Mouse (Mus musculus) testis, postnatal 10 days (tissue): ENCODE results near the gene Amdhd2.
A peak's percentile ranks its signal among the peaks of the same experiment; 100 is the strongest.

Source experiments
- DNase-seq: peaks from one replicate; pipeline ENCODE4 v3.0.0; 2021; ENCODE audit warnings: low spot score

Gene Amdhd2

DNA sequence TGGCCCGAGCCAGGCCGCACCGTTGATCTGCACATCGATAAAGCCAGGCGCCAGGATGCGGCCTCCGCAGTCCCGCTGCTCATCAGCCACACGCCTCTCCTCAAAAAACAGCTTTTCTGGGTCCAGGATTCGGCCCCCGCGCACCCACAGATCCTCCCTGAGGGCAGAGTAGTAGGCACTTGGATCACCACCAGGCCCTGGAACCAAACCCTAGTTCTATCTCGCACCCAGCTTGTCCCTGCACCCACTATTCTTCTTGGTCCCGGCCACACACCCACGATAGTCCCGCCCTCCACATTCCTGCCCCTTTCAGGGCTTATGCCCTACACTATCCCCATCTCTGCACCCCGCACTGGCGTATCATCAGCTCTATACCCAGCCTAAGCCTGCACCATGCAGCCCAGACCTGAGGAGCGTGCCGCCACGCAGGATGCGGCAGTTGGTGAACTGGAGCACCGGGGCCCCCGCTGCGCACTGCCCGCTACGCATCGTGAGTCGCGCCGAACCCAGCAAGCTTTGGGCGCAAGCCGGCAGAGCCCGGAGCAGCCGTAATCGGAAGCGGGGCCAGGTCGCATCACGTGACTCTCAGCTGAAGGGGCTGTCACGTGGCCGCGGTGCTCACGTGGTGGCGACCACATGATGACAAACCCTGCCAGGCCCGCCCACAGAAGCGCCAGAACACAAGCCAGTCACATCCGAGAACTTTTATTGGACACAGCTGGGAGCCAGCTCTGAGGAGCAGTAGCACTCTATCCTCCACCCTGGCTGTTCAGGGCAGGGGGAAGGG is at the start of gene Amdhd2:
TSS of gene Amdhd2 (minus strand) at position 591 of the 787 bp plus-strand sequence.
- peak; percentile 98 for DNase-seq

DNA sequence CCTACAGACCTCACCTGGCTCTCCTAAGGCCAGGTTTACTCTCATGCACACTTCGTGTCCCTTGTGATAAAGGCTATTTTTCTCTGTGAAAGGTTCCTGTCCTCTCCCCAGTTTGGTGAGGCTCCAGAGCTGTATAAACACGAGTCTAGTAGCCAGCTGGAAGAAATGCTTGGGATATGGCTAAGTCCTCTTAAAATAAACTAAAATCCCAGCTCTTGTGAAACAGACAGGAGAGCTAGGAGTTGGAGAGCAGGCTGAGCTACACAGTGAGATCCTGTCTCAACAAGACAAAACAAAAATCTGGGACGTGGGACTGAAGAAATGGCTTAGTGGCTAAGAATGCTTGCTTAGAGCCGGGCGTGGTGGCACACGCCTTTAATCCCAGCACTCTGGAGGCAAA is 49.6 kb upstream of the Amdhd2 start:
- no peak for DNase-seq

DNA sequence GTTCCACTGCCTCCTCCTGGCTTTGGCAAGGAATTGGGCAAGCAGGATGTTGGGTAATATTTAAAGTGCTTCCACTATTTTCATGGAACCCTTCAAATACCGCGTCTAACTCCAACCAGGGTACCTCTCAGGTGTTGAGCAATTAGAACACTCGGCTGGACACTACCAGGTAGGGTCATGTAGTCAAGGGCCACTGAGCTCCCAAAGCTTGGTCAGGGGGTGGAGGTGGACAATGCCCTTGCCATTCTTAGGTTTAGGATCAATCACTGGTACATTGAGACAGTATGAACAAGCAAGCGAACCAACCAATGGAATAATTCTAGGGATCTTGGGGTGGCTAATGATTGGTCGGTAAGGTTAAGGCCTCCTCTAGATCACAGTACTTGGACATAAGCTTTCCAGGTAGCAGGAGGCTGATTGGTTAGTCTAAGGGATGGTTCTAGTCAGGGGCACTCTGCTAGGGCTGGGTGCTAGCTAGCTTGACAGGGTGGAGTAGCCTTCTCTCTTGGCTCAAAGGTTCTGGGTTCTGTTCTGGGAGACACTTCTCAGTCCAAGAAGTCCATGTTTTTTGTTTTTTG is 49.0 kb upstream of the Amdhd2 start:
- no peak for DNase-seq

DNA sequence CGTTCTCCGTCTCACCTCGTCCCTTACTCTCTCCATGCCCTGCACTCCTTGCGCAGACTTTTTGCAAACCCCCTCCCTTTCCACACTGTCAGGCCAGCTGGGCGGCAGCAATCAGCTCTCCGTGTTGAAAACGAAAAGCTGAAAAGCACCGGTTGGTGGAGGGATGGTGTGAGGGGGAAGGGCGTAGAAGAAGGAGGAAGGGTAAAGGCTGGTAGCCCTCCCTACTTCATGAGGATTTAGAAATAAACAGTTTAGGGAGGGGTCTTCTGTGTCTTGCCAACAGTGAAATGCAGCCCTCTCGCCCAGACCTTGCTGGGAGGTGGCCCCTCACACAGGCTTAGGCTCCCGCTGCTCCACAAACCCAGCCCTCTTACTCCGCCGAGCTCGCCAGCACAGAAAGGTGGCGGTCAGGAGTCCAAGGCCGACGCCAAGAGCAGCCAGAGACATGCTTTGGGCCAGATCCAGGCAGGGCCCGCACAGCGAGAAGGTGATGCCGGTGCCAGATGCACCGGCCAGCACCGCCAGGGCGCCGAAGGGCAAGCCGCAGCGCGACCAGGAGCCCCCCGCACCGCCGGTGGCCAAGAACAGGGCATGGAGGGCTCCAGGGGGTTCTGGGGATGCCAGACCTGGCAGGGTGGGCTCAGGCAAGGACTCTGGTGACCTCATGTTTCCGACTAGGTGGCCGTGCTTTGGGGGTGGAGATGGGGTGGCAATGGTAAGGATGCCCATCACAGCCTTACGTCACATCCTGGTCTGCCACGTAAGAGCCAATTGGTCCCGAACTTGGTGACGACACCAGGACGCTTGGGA is 48.3 kb upstream of the Amdhd2 start:
- DNase-seq = peak; percentile 72

DNA sequence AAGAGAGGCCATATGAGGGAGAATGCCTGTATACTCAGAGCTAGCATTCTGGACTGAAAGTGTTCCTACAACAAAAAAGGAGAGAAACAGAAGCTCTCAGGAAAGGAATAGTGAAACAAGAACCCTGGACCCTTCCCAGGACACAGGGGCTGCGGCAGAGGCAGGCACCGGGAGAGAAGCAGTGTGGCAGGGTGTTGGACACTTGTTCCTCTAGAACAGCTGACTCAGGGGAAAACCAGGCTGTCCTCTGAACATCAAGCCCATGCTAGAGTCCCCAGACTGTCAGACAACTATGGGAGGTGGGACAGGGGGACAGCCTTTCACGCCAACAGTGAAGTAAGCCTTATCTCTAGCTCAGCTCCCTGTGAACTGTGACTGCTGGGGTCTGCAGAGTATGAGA is 47.0 kb upstream of the Amdhd2 start:
- DNase-seq = no peak

DNA sequence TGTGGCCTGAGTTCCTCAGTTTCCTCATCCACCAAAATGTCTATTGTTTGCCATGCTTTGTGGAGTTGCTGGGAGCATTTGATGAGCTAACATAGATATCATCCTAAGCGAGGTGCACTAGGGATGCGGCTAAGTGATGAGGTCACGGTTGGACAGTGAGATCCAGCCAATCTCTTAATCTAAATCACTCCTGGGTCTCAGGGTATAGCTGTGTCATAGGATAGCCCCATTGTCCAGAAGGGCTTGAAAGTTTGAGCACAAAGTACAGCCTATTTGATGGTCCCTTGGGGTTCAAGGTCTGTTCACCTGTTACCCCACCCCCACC is 46.3 kb upstream of the Amdhd2 start:
- no peak for DNase-seq

DNA sequence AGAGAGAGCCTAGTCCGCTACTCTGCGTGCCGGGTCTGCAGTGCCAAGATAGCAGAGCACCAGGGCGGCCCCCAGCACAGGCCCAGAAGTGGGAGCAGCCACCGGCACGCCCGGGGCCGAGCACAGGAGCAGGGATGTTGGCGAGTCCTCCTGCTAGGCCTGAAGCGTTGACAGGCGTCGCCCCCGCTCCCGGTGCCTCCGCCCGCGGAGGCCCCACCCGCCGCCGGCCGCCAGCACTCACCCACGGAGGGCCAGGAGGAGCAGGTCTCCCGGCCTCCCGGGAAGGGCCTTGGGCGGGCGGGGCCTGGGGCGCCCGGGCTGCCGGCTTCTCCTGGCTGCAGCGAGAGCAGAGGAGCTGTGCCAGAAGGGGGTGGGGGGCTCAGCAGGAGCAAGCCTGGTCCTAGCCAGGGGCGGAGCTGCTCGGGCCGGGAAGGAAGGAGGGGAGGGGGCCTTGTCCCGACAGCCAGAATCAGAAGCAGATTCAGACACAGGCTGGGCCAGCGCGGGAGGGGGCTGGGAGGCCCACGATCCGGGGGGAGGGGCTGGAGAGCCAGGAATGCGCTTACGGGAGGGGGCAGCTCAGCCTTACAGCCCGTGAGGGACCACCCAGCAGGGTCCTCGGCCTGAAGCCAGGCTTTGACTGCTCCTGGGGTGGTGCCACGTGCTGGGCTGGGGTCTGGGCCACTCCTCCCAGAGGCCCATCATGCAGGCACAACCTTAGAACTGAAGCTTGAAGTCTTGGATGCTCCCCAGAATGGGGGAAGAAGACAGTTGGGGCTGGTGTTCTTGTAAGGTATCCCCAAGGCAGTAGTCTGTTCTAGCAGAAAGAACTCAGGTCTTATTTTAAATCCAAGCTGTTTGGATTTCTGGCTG is 45.7 kb upstream of the Amdhd2 start, which contains the start of gene Ntn3:
TSS of gene Ntn3 (minus strand) at position 489 of the 873 bp plus-strand sequence.
- DNase-seq = peak; percentile 82

DNA sequence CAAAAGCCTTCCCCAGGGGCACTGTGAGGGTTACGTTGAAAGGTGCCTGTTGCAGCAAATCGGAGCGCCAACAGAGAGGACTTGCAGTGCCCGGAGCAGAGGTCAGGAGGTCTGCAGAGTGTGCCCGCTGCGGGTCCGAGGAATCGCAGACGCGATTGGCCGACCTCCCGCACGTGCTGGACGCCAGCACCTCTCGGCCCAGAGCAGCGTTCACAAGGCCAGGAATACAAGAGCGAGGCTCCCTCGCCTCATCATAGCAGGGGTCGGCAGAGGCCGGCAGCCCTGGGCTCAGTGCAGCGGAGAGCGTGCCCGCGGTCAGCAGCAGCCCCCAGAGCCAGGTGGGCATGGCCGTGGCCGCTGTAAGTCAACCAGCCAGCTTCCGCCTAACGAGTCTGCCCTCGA is 45.1 kb upstream of the Amdhd2 start:
- peak; percentile 65 for DNase-seq

DNA sequence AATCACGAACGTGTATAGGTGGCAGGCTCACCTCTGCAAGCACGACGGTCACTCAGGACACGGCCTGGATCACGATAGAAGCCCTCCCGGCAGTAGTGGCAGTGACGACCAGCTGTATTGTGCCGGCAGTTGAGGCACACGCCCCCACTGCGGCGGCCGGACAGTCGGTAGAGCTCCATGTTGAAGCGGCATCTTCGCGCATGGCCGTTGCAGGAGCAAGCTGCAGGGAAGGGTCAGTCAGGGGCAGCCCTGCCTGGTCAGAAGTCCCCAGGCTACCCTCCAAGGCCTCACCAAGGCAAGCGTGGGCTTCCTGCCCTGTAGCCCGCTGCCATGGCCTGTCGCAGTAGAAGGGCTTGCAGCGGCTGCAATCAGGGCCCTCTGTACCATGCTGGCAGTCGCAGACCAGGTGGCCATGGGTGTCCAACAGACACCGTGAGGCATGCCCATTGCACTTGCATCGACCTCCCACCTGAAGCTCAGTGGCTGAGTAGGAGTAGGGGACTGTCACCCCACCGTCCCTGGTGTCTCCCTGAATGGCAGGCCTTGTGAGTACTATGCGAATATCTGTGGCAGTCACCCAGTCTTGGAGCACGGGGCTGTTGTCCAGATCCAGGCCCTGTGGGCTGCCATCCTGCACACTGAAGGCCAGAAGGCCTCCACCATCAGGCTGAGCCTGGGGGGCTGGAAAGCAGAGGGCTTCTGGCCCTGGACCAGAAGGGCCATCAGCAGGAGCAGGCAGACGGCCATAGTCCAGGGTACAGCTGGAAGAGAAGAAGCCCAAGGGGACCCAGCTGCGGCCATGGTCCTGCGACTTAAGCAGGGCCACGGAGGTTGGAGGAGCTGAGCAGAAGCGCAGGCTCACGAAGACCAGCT is 44.4 kb upstream of the Amdhd2 start:
- no peak for DNase-seq

DNA sequence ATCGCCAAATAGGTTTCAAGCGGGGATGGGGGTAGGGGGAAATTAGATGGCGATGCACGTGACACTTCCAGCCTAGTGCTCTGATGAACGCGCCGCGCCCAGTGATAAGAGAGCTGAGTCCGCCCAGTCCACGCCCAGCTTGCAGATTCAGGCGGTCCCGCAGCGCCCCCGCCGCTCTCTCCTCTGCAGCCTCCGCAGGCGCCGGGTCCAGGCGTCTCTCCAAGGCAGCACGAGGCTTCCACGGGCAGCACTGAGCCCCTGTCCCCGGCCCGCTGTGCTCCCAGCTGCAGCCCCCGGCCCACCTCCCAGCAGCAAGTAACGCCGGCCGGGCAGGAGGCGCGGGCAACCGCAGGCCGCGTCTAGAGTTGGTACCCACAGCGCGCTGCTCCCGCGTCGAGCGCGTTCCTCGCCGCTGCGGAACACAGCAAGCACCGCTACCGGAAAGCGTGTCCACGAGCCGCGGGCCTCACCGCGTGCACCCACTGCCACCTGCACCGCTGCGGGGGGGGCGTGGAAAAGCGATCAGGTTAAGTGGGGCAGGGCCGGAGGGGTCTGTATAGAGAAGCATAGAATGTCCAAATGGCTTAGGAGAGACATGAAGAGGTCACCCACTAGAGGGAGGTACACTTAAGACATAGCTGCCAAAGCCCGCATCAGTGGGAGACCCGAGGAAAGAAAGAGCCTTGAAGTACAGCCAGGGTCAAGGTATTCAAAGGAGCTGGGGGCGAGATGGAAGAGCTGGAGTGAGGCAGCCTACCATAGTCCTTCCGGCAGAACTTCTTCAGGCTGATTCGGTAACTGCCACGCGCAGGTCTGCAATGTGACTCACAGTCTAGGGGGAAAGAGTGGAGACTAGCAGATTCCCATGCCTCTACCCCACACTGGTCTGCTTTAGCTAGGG is 43.1 kb upstream of the Amdhd2 start:
- DNase-seq = peak; percentile 73

DNA sequence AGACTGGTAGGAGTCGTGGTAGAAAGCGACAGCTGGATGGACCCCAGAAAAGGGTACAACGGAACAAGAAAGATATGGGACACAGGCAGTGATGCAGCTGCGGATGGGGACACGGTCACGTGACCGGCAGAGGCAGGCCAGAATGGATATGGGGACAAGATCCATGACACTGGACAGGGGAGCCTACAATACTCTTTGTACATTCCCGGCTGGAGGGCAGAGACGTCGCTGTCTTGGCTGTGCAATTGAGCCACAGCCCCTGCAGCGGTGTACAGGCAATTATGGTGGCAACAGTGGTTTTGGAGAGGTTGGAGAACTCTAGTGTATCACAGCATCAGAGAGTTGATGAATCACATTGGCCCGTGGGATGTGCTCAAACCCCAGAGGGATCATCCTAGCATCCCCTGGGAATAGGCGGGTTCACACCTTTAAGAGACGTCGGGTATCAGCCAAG is 42.4 kb upstream of the Amdhd2 start:
- DNase-seq = peak; percentile 64

DNA sequence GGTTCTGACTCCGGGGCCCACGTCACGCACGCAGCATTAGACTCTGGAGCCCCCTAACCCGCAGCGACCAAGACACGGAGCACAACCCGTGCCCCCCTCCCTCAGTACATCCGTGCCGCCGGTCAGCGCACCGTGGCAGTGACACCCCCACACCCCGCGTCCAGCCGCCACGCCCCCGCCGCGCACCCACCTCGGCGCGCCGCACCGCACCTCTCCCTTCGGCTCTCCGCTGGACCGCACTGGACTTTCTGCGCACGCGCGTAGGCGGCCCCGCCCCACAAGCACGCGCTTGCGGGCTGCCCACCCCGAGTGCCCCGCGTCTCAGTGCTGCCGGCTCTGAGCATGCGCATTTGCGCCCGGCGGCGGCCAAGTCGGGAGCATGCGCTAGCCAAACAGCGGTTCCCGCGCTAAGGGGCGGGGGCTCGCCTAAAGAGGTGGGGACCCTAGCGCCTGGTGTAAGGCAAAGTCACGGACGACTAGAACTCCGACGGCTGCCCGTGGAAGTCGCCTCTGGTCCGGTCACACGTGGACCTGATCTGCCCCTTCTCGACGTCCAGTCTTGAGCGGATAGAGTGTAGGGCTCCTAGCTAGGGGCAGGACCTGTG is 41.8 kb upstream of the Amdhd2 start, which contains the start of gene Tbc1d24:
TSS of gene Tbc1d24 (minus strand) at position 279 of the 605 bp plus-strand sequence.
- DNase-seq = peak; percentile 96

DNA sequence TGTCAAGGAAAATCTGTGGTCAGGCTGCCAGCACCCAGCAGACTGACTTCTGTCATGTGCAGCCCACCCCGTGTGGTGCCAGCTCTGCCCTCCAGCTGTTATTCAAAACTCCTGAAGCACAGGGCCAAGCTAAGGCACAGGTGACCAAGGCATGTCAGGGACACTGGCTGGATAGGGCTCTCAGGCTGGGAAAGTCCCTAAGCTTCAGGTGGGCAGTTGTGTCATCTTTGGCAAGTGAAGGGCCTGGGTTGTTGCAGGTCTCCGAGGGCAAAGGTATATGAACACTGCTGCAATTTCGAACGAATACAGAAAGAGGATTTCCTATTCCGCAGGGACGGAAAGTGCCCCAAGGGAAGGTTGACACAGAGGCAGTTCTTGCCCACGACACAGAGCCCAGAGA is 41.3 kb upstream of the Amdhd2 start:
- DNase-seq = no peak

DNA sequence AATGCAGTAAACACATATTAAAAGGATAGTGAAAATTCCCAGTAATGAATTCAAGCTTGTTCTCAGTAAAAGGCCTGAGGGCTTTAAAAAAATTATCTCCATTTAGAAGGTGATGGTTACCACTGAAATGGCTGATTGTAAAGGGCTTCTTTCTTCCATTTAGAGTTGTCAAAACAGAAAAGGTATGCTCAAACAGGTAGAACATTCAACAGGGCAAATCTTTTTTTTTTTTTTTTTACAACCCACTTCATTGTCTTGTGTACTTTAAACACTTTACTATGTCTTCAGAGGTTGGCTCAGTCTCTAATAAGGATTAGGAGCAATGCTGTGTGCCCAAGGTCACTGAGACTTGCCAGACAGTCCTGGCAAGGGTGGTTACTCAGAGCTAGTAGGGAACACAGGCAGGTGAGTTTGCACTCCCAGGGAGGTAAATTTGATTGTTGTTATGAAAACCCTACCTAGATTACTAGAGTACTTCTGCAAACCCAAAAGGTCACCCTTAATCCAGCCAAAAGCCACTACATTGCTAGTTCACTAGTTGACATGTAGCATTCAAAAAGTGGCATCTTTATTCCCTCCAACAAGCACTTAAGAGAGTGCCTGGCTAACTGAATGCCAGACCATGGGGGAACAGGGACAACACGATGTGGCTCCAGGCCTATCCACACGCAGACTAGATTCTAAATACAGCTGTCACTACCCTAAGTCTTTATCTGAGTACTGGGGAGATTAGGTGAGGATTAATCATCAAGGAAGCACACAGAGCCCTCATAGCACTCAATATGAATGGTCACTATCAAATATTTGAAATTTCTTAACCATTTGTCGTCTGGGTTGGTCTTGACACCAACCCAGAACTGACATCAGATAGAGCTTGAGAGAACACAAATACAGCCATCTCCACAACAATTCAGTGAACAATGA is 40.3 kb upstream of the Amdhd2 start:
- DNase-seq = no peak

DNA sequence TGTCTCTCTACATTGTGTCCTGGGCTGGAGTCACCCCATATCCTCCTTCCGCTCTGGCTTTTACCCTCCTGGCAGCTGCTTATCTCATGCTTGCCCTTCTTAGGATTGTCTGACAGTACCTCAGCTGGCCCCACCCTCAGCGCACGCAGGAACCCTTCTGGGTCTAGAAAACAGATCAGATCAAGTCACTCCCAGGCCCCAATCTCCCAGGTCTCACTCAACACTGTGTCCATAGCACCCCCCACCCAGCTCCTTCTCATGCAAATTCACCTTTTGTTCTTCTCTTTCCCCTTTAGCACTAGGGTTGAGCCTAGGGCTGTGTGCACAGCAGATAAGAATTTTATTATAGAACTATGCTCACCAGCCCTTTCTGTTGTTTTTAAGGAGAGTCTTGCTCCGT is 39.5 kb upstream of the Amdhd2 start:
- no peak for DNase-seq

DNA sequence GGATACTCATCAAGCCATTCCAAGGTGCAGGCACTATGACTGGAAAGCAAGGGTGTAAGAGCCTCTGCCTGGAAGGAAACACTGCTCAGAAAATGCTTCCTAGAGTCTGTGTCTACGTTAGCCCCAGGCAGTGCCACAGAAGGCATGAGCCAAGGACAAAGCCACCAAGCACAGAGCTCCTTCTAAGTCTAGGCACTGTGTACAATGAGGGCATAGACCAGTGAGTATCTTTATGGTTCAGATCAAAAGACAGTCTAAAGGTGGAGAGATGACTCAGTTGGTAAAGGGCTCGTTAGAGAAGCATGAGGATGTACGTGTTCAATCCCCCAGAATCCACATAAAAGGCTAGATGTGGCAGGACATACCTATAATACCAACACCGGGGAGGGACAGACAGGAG is 37.5 kb upstream of the Amdhd2 start:
- DNase-seq = no peak

DNA sequence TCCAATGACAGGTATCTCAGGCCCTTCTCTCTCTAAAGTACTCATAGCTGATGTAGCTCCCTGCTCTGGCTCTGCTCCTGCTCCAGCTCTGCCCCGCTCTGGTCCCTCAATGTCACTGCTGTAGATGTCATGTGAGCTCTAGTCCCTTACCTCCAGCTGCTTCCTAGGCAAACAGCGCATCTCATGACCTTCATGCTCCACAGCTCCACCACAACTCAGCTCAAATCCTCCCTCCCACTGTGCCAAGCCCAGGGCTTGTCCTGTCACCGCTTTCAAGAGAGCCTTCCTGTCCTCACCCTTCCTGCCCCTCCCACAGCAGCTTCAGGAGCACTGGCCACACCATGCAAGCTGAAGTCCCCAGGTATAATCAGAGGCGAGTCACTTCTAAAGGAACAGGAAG is 36.2 kb upstream of the Amdhd2 start:
- no peak for DNase-seq

DNA sequence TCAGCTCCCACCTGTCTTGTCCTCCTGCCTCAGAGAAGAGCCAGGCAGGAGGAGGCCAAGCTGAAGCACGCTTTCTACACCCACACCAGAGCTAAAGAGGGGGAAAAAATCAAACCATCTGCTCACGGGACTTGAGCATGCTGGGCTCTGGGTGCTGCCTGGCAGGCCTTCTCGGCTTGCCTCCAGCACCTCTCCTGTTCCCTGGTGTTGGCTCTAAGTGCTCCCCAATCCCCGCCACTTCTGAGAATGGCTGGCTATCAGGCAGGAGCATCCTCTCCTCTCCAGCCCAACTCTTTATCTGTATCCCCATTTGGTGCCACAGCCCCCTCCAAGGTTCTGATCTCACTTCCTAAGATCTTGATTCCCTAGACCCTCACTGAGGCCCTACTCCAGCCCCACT is 35.7 kb upstream of the Amdhd2 start:
- no peak for DNase-seq
